Mouse (Mus musculus): Measurements from ENCODE around the gene Grpel1.

The Grpel1 gene

DNA sequence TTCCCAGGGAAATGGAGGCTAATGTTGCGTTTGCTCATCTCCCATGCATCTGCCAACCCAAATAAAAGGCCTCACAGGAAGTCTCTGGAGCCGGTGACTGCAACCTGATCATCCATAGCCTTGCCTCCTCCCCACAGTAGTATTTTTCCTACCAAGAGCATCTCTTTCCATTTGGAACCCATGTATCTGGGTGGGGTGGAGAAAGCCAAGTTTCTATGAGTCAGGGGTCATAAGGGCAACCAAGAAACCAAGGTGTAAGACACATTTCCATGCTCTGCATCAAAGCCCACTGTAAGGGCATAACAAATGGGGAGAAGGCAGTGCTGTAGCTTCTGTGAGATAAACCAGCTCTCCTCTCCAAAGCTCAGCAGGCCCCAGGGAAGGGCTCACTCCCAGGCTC lies 3.6 kb upstream of the Grpel1 start:
- no peak for DNase-seq (ENCODE audit: low spot score in 2 of 2)

DNA sequence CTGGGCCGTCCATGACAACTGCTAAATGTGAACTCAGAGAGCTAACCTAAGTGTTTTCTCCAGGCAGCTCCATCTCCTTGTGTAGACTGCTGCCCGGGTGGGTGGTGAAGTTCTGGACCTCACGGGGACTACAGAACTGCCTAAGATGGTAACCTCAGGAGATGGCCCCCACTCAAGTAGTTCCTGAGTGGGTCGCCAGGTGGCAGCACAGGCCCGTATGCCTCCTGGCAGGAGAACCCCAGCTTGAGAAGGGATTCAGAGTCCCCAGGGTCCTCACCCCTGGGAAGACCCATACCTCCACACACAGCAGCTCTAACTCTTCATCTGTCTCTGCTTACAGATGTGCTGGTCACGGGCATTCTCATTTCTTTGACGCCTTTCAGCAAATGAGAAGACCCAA lies 2.0 kb upstream of the Grpel1 start:
- peak; percentile 68 to 84 for DNase-seq (ENCODE audit: low spot score in 2 of 2)

DNA sequence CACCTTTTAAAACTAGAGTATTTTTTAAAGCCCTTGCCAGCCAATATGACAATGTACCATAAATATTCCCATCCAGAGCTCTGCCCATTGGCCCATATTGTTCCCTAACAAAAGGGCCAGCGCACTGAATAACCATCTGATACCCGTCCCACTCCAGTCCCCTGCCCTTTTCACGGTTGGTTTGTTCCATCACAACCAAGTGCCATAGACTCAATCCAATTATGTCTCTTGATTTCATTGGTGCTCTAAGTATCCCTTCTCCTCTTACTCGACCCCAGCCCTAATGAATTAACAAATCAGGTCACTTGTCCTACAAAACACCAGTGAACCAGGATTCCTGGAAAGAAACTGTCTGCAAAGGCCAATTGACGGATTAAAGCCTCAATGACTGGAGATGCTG lies 1.4 kb upstream of the Grpel1 start:
- DNase-seq (ENCODE audit: low spot score in 2 of 2) = no peak

DNA sequence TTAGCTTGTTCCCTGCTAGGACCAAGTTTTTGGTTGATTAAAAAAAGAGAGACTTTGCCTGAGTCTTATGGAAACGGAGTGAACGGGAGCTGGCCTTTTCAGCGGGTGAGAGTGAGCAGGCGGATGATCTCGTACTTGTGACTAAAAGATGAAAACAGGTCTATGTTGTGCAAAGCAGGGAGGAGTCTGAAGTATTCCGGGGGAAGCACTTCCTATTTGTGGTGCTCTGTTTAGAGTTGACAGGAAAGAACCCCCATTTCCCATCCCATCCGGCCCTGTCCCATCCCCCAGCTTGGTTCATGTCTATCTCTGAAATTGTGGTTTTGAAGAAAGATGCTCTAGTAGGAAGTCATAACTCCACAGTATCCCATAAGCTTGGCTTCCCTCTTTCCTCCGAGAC lies 1.1 kb downstream of the Grpel1 start:
- no peak for DNase-seq (ENCODE audit: low spot score in 2 of 2)

DNA sequence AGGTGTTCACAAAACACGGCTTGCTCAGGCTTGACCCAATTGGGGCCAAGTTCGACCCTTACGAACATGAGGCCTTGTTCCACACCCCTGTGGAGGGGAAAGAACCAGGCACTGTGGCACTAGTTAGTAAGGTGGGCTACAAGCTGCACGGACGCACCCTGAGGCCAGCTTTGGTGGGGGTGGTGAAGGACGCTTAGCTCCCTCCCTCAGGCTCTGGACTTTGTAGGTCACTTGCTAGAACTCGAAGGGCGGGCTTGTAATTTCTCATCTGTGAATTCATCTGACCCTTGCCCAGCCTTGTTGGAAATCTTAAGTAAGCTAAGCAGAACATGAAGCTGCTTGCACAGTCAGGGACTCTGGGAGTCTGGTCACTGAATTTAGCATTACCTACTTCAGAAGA lies 6.4 kb downstream of the Grpel1 start:
- no peak for DNase-seq (ENCODE audit: low spot score in 2 of 2)

DNA sequence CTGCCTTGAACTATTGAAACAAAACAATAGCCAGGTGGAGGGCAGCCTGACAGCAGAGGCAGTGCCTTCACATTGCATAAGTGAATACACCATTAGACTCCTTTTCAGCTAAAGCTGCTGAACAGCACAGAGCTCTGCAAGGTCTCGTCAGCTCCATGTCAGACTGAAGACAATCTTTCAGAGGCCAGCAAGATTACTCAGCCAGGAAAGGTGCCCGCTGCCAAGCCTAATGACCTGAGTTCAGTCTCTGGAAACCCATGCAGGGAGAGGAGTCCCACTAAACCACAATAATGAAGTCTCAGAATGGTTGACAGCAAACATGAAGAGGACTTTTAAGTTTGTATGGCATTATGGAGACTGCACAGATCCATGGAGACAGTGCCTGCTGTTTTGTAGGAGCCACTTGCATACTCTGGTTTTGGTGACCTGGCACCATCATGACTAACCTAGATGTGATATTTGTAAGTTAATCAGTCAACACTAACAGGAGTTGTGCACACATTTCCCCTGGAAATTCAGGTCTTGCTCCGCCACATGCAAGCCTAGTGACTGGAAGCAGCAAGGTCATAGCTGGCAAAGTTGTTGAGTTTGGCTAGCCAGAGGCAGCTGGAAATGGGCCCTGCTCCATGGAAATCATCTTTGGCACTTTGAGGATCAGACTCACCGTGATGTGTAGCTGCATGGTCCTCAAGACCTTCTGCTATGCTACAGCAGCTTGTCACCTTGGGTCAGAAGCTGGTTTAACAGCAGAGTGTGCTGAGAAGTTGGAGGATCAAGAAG lies 8.3 kb downstream of the Grpel1 start:
- DNase-seq (ENCODE audit: low spot score in 2 of 2) = no peak

DNA sequence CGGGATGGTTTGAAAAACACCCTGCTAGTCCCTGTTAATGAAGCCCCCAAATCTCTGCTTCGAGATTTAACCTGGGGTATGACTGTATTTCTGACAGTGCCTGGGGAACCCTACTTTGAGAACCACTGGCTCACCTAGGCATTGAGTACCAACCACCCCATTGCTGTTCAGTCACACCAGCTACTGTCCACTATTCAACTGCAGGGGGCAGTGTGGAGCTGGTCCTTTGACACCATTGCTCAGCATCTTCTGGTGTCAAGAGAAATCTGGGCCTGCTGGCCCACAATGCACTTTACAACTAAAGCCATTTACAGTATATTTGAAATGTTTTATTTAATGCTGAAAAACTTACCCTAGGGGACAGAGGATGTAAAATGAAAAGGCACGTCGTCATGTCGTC lies 9.5 kb downstream of the Grpel1 start:
- DNase-seq (ENCODE audit: low spot score in 2 of 2) = peak; percentile 66 to 82

DNA sequence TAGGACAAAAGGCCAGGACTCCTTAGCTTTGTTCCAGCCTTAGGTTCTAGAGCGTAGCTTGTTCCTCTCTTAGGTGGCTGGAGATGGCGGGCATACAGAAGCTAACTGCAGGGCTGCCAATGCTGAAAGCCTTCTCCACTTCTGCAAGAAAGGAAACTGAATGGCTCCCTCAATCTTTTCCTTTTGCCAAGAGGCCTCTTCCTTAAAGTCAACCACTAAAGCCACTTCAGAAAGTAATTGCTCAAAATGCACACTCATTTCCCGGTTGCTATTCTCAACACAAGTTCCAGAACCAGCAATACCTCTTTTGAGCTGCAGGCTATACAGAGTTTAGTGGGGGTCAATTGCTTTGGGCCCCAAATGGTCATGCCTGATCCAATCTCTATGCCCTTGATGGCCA lies 12.7 kb downstream of the Grpel1 start:
- DNase-seq (ENCODE audit: low spot score in 2 of 2) = no peak

DNA sequence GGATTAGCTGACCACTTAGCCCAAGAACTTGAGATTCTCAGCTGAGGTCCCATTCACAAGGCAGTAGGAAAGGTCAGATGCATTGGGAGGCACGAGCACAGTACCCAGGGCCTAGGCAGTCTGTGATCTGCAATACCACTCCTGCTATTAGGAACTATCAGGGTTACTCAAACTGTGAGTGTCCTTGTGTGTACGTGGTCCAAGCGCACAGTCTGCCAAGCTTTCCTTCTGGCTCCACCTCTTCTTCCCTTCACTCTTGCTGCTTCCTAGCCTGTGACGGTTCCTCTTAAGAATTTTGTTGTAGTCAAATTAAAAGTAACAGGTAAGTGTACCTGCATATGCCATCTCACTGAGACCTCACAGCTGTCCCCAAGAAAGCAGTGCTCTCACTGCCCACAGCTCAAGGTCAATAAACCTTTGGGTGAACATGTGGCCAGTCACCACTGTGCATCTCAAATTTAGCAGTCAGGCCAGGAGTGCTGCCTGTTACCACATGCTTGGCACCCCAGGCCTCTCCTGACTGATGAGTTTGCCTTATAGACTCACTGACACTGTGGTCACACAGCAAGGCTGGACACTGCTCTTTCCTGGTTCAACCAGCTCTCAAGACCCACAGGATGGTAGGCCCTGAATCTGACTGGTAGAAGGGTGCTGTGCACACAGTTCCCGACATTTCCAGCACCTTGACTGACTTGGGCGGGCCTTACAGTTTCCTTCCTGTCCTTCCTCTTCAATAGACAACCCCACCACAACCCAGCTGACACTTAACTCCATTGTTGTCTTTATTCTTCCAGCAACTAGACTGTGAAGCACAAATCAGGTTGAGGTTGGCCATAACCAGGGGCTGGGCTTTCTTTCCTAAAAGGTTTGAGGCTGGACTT lies 14.0 kb downstream of the Grpel1 start:
- DNase-seq (ENCODE audit: low spot score in 2 of 2) = no peak

DNA sequence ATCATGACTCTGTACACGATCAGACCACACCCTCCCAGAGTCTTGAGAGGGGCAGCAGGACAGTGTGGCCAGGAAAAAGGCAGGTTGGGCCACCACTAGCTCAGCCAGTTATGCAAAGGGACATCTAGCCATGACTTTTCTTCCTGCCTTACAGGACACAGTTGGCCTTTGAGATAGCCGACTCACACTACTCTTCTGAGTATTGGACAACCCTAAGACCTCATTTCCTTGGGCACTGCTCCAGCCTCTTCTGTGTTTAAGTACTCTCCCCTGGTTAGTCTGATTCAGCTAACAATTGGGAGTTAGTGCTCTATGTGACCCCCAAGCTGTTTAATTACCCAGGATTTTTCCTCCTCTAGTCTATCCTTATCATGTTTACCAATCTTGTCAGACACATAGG lies 14.9 kb downstream of the Grpel1 start:
- no peak for DNase-seq (ENCODE audit: low spot score in 2 of 2)

DNA sequence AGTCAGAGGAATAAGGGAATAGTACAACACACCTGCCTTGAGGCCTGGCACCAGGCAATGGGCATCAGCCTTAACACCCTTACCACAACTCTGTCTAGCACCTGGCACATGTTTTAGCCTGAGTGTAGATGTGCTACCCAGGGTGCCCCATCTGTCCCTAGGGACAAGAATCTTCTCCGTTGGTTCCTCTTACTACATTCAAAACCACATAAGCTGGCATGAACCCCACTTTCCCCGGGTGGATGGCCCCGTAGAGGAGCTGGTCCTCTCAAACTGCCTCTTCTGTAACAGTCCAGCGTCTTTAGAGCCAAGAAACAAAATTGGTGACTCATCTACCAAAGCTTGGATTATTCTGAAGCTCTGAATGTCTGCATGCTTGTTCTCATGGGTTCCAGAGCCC lies 15.6 kb downstream of the Grpel1 start:
- peak in 1 of 2 experiments; percentile 41 for DNase-seq (ENCODE audit: low spot score in 2 of 2)

DNA sequence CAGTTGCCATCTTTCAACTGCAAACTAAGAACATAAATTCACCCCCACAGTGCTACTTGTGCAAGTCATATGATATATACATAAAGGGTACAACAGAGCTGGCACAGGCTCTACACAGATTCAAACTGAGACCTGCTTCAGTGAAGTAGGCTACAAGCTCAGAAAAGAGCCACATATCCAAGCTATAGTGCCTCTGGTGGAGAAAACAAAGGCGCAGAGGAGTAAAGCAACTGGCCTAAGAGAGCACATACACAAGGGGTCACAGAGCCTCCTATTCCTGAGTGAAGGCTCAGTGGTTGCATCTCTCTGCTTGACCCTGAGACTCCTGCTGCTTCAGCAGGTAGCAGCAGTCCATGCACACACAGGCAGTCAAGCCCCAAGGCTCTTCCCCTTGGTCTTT lies 16.3 kb downstream of the Grpel1 start:
- no peak for DNase-seq (ENCODE audit: low spot score in 2 of 2)

DNA sequence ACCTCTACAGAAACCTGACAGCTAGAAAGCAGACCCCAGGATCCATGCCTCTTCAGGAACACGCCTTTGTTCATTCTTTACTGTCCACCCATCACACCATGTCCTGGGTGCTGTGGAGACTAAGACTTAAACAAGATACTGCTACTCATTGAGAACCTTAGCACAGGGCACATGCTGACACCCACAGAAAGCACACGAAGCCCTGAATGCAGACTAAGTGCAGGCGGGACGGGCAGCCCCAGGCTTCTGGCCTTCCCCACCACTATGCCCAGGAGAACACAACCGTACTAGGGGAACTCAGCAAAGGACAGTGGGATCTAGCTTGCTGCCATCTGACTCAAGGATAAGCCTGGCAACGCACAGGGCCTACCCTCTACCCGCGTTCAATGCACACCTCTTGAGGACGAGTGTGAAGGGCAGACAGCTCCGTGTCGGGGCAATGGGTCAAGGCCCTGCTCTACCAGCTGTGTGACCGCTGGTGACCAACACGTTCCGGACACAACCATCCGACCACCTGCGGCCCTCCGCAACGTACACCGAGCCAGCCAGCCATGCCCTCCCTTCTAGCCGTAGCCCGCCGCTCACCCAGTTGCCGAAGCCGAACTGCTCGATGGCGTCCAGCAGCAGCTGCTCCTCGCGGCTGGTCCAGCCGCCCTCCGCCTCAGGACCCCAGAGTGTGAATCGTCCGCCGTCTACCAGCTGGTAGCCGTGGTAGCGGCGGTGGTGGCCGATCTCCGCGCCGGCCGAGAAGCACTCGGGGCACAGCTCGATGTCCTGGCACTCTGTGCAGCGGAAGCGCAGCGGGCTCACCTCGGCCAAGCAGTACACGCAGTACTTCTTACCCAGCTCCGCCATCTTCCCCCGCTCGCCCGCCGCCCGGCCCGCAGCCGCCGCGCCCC lies 18.7 kb downstream of the Grpel1 start:
- peak; percentile 56 to 62 for DNase-seq (ENCODE audit: low spot score in 2 of 2)

DNA sequence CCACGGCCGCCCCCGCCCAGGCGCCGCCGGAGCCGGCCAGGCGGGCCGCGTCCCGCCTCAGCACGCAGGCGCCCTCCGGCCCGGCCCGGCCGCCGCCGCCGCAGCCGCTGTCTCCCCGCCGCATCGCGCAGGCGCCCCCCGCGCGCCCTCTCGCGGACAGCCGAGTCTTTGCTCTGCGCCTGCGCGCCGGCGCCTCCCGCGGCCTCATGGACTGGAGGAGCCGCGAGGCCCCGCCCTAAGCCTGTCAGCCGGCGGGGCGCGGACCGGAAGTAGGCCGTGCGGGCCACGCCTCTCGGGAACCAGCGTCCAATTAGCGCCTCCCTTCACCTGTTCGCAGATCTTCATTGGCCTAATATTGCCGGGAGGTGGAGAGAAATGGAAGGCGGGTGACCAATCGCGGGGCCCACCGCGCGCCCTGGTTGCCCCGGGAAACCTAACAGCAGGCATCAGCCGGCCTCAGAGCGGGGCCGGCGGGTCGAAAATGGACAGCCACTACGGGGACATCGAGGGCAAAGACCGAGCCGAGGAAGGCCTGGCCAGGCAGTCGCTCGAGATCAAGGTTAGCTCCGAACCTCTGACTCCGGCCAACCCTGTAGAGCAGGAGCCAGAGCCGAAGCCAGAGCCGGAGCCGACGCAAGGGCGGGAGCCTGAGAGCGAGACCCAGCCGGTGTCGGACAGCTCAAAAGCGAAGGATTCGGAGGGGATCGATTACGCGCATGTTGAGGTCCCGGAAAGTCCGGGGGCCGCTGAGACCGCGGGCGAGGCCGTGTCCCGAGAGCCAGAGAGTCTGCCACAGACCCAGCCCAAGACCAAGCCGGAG lies 19.6 kb downstream of the Grpel1 start, which contains the start of the genes Tada2b and Ccdc96:
Tada2b (minus strand) TSS at position 115 of the 820 bp plus-strand sequence.
Ccdc96 (plus strand) TSS at position 418 of the 820 bp plus-strand sequence.
- peak; percentile 96 to 98 for DNase-seq (ENCODE audit: low spot score in 2 of 2)

DNA sequence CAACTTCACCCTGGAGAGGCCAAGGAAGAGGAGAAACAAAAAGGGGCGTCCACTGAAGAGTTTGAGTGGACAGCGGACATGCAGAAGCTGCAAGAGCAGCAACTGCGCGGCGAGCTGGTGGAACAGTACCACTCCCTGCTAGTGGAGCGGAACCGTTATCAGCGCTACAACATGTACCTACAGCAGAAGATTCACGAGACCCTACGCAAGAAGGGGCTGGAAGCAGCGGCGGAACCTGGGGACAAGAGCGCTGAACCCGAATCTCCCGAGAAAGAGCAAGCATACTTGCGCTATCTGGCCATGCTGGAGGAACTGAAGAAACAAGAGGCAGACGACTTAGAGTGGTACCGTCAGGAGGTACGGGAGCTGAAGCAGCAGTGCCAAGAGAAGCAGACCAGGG lies 20.5 kb downstream of the Grpel1 start:
- DNase-seq (ENCODE audit: low spot score in 2 of 2) = no peak

DNA sequence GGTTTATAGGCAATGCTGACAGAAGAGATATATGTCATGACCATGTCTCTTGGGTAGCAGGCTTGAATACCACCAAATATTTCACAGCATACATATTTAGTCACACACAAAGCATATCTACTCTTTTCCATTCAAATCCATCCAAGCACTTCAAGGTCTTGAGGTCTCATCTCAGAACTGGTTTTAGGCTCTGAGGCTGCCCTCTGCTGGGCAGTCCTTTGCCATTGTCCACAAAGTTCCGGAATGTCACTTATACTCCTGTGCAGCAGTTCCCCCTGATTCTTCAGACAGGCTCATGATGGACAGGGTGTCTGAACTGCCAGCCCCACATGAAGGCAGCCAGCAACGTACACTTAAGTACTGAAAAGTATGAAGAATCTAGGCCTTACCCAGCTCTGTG lies 24.4 kb downstream of the Grpel1 start:
- peak in 1 of 2 experiments; percentile 10 for DNase-seq (ENCODE audit: low spot score in 2 of 2)

DNA sequence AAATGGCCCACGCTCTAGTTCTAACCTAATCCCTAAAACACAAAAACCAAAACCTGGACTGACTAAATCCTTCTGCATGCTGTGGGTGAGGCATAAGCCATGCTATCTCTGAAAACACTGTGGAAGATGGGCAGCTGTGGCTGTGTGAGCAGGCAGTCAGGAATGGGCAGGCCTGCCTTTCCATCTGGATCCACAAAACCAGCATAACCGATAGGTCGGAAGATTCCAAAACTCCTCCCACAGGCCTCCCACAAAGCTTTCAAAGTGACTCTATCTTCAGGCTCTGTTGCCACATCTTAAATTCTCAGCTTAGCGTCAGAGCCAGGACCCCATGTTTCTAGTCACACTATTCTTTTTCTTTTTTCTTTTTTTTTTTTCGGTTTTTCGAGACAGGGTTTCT lies 29.1 kb downstream of the Grpel1 start:
- DNase-seq (ENCODE audit: low spot score in 2 of 2) = no peak

DNA sequence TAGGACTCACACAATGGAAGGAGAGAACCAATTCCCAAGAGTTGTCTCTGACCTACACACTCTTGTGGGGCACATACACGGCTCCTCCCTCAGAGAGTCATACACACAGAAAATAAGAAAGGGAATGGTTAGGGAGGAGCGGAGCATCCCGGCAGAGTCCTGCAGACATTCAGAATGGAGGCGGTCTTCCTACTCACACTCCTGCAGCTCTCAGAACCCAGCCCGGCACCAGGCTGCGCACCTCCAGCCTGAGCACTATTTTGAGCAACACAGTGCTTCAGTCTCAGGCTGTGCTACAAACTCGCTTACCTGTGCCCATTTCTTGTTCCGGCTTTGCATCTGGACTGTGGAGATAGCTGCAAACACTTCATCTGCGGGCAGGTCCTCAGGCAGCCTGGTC lies 29.9 kb downstream of the Grpel1 start:
- DNase-seq (ENCODE audit: low spot score in 2 of 2) = no peak

DNA sequence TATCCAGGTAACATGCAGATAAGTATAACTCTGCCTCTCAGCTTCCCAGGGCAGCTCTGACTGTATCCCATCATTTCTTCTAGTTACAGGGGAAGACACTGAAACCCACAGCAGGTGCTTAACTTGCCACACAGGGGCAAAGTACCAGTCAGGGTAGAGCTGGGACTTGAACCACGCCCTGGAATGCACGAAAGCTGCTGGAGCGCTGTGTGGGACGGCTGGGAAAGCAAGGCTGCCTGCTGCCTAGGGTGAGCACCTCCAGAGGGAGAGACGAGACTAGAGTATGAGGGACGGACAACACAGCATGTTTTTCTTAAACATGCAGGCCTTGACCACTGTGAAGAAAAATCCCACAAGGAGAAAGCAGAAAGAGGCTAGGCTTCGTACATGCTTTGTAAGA lies 40.4 kb downstream of the Grpel1 start:
- DNase-seq (ENCODE audit: low spot score in 2 of 2) = no peak

DNA sequence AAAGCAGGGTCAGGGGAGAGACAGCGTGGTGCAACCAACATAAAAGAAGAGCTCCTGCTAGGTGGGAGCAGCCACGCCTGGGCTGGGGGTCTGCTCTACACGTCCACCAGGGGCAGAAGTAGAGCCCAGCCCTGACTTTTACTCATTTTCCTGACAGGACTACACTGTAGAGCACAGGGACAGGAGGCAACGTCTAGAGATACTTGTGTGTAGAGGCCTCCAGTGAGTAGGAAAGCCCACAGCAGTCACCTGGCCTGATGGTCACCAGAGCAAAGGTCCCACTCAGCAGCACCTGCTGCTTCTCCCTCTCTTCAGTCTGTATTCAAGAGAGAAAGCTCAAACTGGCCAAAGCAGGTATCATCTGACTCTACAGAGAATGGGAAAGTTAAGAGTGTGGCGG lies 40.8 kb downstream of the Grpel1 start:
- no peak for DNase-seq (ENCODE audit: low spot score in 2 of 2)

DNA sequence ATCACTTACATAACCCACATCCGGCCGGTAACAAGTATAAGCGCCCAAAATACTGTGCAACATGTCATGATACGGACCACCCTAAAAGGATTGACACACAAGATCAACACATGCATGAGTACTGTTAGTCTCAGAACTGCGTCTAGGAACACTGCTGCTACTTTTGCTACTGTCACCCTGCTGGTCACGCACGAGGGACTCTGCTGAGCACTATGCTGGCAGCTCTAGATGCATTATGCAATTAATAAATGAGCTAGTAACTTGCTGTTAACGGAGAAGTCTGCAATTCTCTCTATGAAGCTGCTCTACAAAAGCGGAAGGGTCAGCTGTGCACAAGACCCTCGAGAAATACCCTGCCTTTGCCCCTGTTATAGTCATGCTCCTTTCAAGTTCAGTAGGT lies 43.6 kb downstream of the Grpel1 start:
- no peak for DNase-seq (ENCODE audit: low spot score in 2 of 2)

All from natural killer cell, adult 2 months (primary cell).